Mouse (Mus musculus) liver, adult (tissue): ENCODE data around the gene Myrfl.

Experiments
- GATA4 ChIP-seq: IDR thresholded peaks from 2 replicates; pipeline ENCODE4 v1.6.1; 2014; ENCODE audit warnings: mild to moderate bottlenecking, low read length; ENCODE audit not compliant: insufficient replicate concordance

The Myrfl gene

GRCm38 (mm10) chr10:116809383-116809782 lies 87.3 kb downstream of the Myrfl start:
- TF ChIP-seq GATA4 = no peak

- no peak for TF ChIP-seq GATA4
Observed at GRCm38 (mm10) chr10:116808556-116809353, 88.0 kb downstream of the Myrfl start.

GRCm38 (mm10) chr10:116802178-116802794 lies 94.4 kb downstream of the Myrfl start:
- no peak for TF ChIP-seq GATA4

- TF ChIP-seq GATA4 = no peak
Observed at GRCm38 (mm10) chr10:116801281-116801680, 95.4 kb downstream of the Myrfl start.

GRCm38 (mm10) chr10:116796066-116796465 lies 100.7 kb downstream of the Myrfl start:
- TF ChIP-seq GATA4 = no peak

- no peak for TF ChIP-seq GATA4
Observed at GRCm38 (mm10) chr10:116789096-116789495, 107.6 kb downstream of the Myrfl start.

- TF ChIP-seq GATA4 = no peak
Observed at GRCm38 (mm10) chr10:116788431-116788830, 108.3 kb downstream of the Myrfl start.

- TF ChIP-seq GATA4 = no peak
Observed at GRCm38 (mm10) chr10:116784098-116784497, 112.6 kb downstream of the Myrfl start.

- TF ChIP-seq GATA4 = no peak
Observed at GRCm38 (mm10) chr10:116783020-116783419, 113.7 kb downstream of the Myrfl start.

GRCm38 (mm10) chr10:116777947-116778346 lies 118.8 kb downstream of the Myrfl start:
- TF ChIP-seq GATA4 = no peak

- TF ChIP-seq GATA4 = no peak
Observed at GRCm38 (mm10) chr10:116776846-116777245, 119.9 kb downstream of the Myrfl start.

- TF ChIP-seq GATA4 = no peak
Observed at GRCm38 (mm10) chr10:116773846-116774750, 122.6 kb downstream of the Myrfl start.

GRCm38 (mm10) chr10:116771215-116771935 lies 125.3 kb downstream of the Myrfl start:
- no peak for TF ChIP-seq GATA4

- TF ChIP-seq GATA4 = no peak
Observed at GRCm38 (mm10) chr10:116768642-116769041, 128.1 kb downstream of the Myrfl start.

- TF ChIP-seq GATA4 = no peak
Observed at GRCm38 (mm10) chr10:116766525-116766924, 130.2 kb downstream of the Myrfl start.
